Mouse (Mus musculus) limb, embryonic 10.5 days (tissue): ENCODE data around the gene Gpx4. TPM values are rescaled to one million over a fixed set of nuclear protein-coding genes. Genes with fewer than 3 reads are reported as not detected.

Experiments used
- DNase-seq: peaks from one replicate; pipeline ENCODE4 v3.0.0-alpha.2; 2017; ENCODE audit warnings: low spot score
- H3K27ac ChIP-seq: fragments of 300-500 bp; sonication (generic); 2 replicates; pipeline ENCODE4 v1.5.1; 2016; ENCODE audit warnings: mild to moderate bottlenecking
- H3K27me3 ChIP-seq: fragments of 300-500 bp; sonication (generic); 2 replicates; pipeline ENCODE4 v1.6.1; 2016; ENCODE audit warnings: low read depth, mild to moderate bottlenecking; ENCODE audit not compliant: poor library complexity, severe bottlenecking
- H3K36me3 ChIP-seq: fragments of 300-500 bp; sonication (generic); 2 replicates; pipeline ENCODE4 v1.6.1; 2016; ENCODE audit warnings: mild to moderate bottlenecking, moderate library complexity
- H3K4me1 ChIP-seq: fragments of 300-500 bp; sonication (generic); 2 replicates; pipeline ENCODE4 v1.6.1; 2016
- H3K4me3 ChIP-seq: fragments of 300-500 bp; sonication (generic); 2 replicates; pipeline ENCODE4 v1.5.1; 2016; ENCODE audit warnings: mild to moderate bottlenecking, moderate library complexity
- H3K9me3 ChIP-seq: fragments of 300-500 bp; sonication (generic); replicated peaks from 2 replicates; pipeline ENCODE4 v1.6.1; 2016; ENCODE audit warnings: mild to moderate bottlenecking
- whole genome bisulfite sequencing: fragments of 180-500 bp; shearing (Covaris S2); methylation state at CpG from one replicate; pipeline ENCODE4 v1.1.7; 2016; 5-methylcytosine and 5-hydroxymethylcytosine counted together
- polyA plus RNA-seq: library from polyadenylated mRNA; unstranded; fragments of >200 nt; fragmentation: Nextera tagmentation; extraction: Ambion mirVana; gene quantifications from 2 replicates; pipeline ENCODE4 v1.2.1, GENCODE M21; 2016

The Gpx4 gene
- polyA plus RNA-seq, 1 experiment from 2014 or later: 589 TPM

- H3K9me3 ChIP-seq: no peaks in the 10 kb centered on the region
- no peak overlapping the region for H3K27ac ChIP-seq
- H3K36me3 ChIP-seq: peaks cover 48% of the 10 kb centered on the region
- H3K4me1 ChIP-seq: peaks cover 7% of the 10 kb centered on the region
- WGBS: 93% methylated on average over 8 of the region's 8 CpGs
- no peak for DNase-seq
- no peak overlapping the region for H3K4me3 ChIP-seq
- no peaks in the 10 kb centered on the region for H3K27me3 ChIP-seq
These were observed 40.5 kb downstream of the Gpx4 start for GRCm38 (mm10) chr10:80087483-80087882.

GRCm38 (mm10) chr10:80089146-80089545 is 42.2 kb downstream of the Gpx4 start:
- DNase-seq: no peak
- Histone ChIP-seq H3K4me1 (peaks cover 7% of the 10 kb centered on the region), H3K4me3 (0 out of 2 replicates have a peak overlapping the region, but pooled peaks have one; percentile 5), H3K36me3 (peaks cover 31% of the 10 kb centered on the region), H3K27ac (no peak overlapping the region; the same call in 1 of the 2 replicates), H3K9me3 (no peaks in the 10 kb centered on the region), H3K27me3 (no peaks in the 10 kb centered on the region)
- 61% methylated on average over 4 of the region's 4 CpGs for WGBS

- Histone ChIP-seq H3K4me3 (no peak overlapping the region), H3K27ac (no peak overlapping the region)
- WGBS: 93% methylated on average over 6 of the region's 6 CpGs
These were observed 44.6 kb downstream of the Gpx4 start for GRCm38 (mm10) chr10:80091527-80091926.

DNA sequence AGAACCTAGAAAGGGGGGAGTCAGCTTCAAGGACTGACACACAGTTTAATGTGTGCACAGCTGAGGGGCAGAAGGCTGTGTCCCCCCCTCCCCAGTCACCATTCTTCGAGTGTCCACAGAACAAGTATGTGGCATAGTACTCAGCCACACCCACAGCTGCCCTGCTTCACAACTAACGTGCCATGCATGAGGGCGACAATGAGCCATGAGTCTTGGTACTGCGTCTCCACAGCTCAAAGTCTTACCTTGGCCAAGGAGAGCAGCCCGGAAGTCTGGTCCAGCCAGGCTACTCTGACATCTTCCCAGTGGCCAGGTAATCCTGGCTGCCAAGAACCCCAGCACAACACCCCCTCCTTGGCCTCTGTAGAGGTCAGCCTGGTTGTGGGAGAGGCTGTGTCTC is 45.7 kb downstream of the Gpx4 start:
- Histone ChIP-seq H3K27ac (no peak overlapping the region), H3K4me3 (no peak overlapping the region), H3K27me3 (no peaks in the 10 kb centered on the region), H3K36me3 (peaks cover 16% of the 10 kb centered on the region), H3K9me3 (no peaks in the 10 kb centered on the region), H3K4me1 (peaks cover 23% of the 10 kb centered on the region)
- WGBS: 90% methylated on average over 5 of the region's 5 CpGs
- no peak for DNase-seq

More at GRCm38 (mm10) chr10:80091527-80091926, 44.6 kb downstream of the Gpx4 start:
- no peaks in the 10 kb centered on the region for H3K9me3 ChIP-seq
- H3K36me3 ChIP-seq: peaks cover 16% of the 10 kb centered on the region
- H3K4me1 ChIP-seq: peaks cover 13% of the 10 kb centered on the region
- DNase-seq: no peak
- H3K27me3 ChIP-seq: no peaks in the 10 kb centered on the region

DNA sequence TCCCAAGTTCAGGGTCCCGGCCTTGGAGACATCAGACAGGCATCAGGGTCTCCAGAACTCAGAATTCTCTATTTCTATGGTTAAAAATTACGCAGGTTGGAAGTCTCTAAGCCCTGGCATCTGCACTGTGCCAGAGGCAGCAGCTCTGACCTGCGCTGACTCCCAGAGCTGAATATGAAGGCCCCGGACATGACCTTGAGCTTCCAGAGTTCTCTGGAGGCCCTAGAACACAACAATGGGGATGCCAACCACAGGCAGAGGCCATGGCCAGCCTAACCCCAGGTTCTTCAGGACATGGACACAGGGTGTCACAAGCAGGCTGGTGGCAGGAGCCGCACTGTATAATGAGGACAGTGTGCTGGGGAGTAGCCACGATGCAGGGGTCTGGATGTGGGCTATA is 47.1 kb downstream of the Gpx4 start:
- Histone ChIP-seq H3K27me3 (no peaks in the 10 kb centered on the region), H3K27ac (no peak overlapping the region), H3K36me3 (peaks cover 16% of the 10 kb centered on the region), H3K4me1 (peaks cover 30% of the 10 kb centered on the region), H3K4me3 (no peak overlapping the region), H3K9me3 (no peaks in the 10 kb centered on the region)
- 95% methylated on average over 6 of the region's 6 CpGs for WGBS
- no peak for DNase-seq

- Histone ChIP-seq H3K27ac (no peak overlapping the region), H3K4me1 (peaks cover 32% of the 10 kb centered on the region), H3K4me3 (no peak overlapping the region), H3K36me3 (peaks cover 16% of the 10 kb centered on the region), H3K9me3 (no peaks in the 10 kb centered on the region), H3K27me3 (no peaks in the 10 kb centered on the region)
- no peak for DNase-seq
- WGBS: 89% methylated on average over 3 of the region's 3 CpGs
These were observed 47.7 kb downstream of the Gpx4 start for GRCm38 (mm10) chr10:80094684-80095083.

GRCm38 (mm10) chr10:80095547-80095946 is 48.6 kb downstream of the Gpx4 start:
- Histone ChIP-seq H3K4me1 (peaks cover 37% of the 10 kb centered on the region), H3K27ac (no peak overlapping the region), H3K9me3 (no peaks in the 10 kb centered on the region), H3K4me3 (no peak overlapping the region), H3K36me3 (peaks cover 13% of the 10 kb centered on the region), H3K27me3 (no peaks in the 10 kb centered on the region)
- DNase-seq: no peak
- 91% methylated on average over 5 of the region's 5 CpGs for WGBS

- 17% methylated on average over 6 of the region's 7 CpGs for WGBS
- Histone ChIP-seq H3K27ac (peak overlapping the region; percentile 50), H3K4me1 (peaks cover 54% of the 10 kb centered on the region), H3K4me3 (0 out of 2 replicates have a peak overlapping the region, but pooled peaks have one; percentile 5), H3K36me3 (0 out of 2 replicates have a peak, but pooled peaks cover 4% of the 10 kb centered on the region), H3K27me3 (no peaks in the 10 kb centered on the region), H3K9me3 (no peaks in the 10 kb centered on the region)
- DNase-seq: peak; percentile 65
These were observed 50.3 kb downstream of the Gpx4 start for GRCm38 (mm10) chr10:80097275-80097674.

- peaks cover 61% of the 10 kb centered on the region for H3K4me1 ChIP-seq
- H3K27ac ChIP-seq: no peak overlapping the region; the same call in 1 of the 2 replicates
- no peaks in the 10 kb centered on the region for H3K9me3 ChIP-seq
- 88% methylated on average over 5 of the region's 5 CpGs for WGBS
- H3K4me3 ChIP-seq: no peak overlapping the region
- no peak for DNase-seq
- H3K27me3 ChIP-seq: no peaks in the 10 kb centered on the region
- H3K36me3 ChIP-seq: 0 out of 2 replicates have a peak, but pooled peaks cover 4% of the 10 kb centered on the region
These were observed 51.7 kb downstream of the Gpx4 start for GRCm38 (mm10) chr10:80098630-80099029.

DNA sequence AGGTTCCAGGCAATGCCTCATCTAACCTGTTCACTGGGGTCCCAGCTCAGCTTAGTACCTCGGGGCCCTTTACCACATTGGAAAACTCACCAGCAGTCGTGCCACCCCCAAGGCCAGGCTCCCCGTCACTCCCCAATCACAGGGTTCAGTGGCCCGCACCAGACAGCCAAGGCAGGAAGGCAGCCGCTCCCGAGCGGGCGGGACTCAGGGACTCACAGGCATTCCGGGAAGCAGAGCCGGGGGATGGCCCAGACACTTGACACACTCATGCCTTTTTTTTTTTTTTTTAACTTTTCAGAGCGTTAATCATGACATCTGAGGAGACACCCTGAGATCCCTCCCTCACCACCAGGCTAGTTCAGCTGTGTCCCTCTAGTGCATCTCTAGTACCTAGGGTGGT is 54.0 kb downstream of the Gpx4 start:
- DNase-seq: no peak
- H3K27ac ChIP-seq: peak overlapping the region; percentile 28; the same call in 1 of the 2 replicates
- H3K4me1 ChIP-seq: peaks cover 61% of the 10 kb centered on the region
- 65% methylated on average over 11 of the region's 11 CpGs for WGBS
- H3K9me3 ChIP-seq: no peaks in the 10 kb centered on the region
- H3K4me3 ChIP-seq: peak overlapping the region; percentile 99
- no peaks in the 10 kb centered on the region for H3K27me3 ChIP-seq
- 0 out of 2 replicates have a peak, but pooled peaks cover 3% of the 10 kb centered on the region for H3K36me3 ChIP-seq

GRCm38 (mm10) chr10:80102216-80102915 is 55.4 kb downstream of the Gpx4 start:
- Histone ChIP-seq H3K27ac (peak overlapping the region; percentile 94), H3K4me1 (peaks cover 54% of the 10 kb centered on the region), H3K36me3 (no peaks in the 10 kb centered on the region), H3K27me3 (no peaks in the 10 kb centered on the region), H3K4me3 (peak overlapping the region; percentile 99), H3K9me3 (no peaks in the 10 kb centered on the region)
- DNase-seq: peak; percentile 94
- WGBS: under 1% methylated on average over 59 of the region's 59 CpGs

- no peak for DNase-seq
- 86% methylated on average over 2 of the region's 2 CpGs for WGBS
- H3K36me3 ChIP-seq: no peaks in the 10 kb centered on the region
- peak overlapping the region; percentile 99; the same call in 1 of the 2 replicates for H3K4me3 ChIP-seq
- H3K9me3 ChIP-seq: no peaks in the 10 kb centered on the region
- H3K27me3 ChIP-seq: no peaks in the 10 kb centered on the region
- H3K4me1 ChIP-seq: peaks cover 47% of the 10 kb centered on the region
- peak overlapping the region; percentile 94 for H3K27ac ChIP-seq
These were observed 56.1 kb downstream of the Gpx4 start for GRCm38 (mm10) chr10:80103032-80103431.

DNA sequence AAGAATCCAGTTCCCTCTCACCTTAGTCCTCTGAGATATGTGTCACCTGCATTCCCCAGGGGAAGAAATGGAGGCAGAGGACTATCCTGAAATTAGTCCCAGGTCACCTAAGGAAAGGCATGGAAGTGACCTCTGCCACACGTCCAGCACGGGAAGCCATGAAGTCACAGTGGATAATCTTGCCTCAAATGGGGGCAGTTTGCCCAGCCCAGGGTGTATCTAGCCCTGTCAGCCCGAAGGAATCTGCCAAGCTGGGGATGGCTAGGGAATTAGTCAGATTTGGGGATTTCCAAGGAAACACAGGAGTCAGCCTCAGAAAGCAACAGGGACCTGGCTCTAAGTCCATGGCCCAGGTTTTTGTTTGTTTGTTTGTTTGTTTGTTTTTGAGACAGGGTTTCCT is 57.2 kb downstream of the Gpx4 start:
- Histone ChIP-seq H3K27me3 (no peaks in the 10 kb centered on the region), H3K9me3 (no peaks in the 10 kb centered on the region), H3K4me1 (peaks cover 39% of the 10 kb centered on the region), H3K4me3 (no peak overlapping the region), H3K27ac (no peak overlapping the region), H3K36me3 (no peaks in the 10 kb centered on the region)
- DNase-seq: no peak
- 93% methylated on average over 3 of the region's 3 CpGs for WGBS
